Mouse (Mus musculus): Measurements from ENCODE around the gene Brap.
A peak's percentile ranks its signal among the peaks of the same experiment; 100 is the strongest.
"Not testable (repeated sequence)": the region's sequence is repeated elsewhere in the genome, so short reads cannot be mapped to it uniquely, and the experiment has no call there.

Gene Brap

DNA sequence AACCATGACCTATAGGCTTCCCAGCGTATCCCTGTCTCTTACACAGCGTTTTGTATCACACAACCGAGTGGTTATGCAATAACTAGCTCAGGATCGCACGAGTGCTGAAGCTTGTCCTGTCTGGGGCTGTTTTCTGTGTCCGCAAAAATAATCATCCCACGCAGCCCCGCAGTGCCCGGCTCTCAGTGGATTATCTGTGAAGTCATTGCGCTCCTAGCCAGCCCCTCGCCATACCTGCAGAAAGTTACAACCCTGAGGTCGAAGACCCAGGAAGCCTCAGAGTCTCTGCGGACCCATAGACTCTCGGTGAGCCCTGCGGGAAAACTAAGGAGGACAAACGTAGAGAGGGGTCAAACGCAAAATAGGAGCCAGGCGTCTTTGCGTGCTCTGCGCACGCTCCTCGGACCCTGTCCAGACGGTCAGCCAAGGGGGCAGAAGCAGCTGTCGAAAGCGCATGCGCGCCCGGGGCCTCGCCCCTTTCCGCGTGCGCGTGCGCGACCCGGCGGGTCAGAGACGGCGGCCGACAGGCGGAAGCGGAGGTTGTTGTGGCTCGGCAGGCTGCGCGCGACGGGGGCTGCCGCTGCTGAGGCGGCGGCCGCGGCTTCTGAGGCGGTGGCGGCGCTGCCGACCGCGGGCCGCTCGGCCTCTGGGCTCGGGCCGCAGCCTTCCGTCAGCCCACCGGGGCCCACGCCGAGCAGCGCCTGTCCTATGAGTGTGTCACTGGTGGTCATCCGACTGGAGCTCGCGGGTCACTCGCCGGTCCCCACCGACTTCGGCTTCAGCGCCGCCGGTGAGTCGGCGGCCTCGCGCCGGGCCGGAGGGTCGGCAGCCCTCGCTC is at the start of gene Brap, which contains the start of gene Acad10:
Gene Brap (plus strand): TSS at position 505 of the 838 bp plus-strand sequence.
Gene Acad10 (minus strand): TSS at position 456 of the 838 bp plus-strand sequence.
- peak; percentile 92 for DNase-seq (ENCODE audit: low read depth)

DNA sequence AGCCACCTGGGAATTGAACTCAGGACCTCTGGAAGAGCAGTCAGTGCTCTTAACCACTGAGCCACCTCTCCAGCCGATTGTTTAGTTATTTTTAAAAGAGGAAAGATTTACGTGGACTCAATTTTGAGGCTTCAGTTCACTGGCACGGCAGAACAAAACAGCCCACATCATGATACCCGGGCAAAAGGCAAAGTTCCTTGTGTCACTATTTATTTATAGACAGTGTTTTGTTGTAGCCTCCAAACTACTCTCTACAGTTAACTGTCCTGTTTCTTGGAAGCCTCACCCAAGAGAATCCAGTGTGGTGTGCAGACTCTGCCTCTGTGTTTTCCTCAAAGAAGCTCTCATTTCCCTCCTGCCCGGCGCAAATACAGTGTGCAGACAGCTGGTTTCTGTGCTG is 48.3 kb upstream of the Brap start:
- no peak for DNase-seq (ENCODE audit: low read depth)

DNA sequence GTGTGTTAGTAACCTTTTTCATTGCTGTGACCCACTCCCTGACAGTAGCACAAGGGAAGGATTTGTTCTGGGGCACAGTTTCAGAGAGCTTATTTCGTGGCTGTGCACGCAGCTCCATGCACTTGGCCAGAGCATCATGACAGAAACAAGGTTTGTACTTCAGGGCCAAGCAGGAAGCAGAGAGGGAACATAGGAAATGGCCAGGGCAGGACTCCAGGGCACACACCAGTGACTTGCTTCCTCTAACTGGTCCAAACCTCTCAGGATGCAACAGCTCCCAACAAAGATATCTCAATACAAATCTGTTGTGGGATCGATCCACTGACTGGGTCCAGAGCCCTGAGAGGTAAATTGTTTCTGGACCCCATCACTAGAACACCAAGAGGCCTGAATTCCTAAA is 45.4 kb upstream of the Brap start:
- DNase-seq (ENCODE audit: low read depth) = not testable (repeated sequence)

DNA sequence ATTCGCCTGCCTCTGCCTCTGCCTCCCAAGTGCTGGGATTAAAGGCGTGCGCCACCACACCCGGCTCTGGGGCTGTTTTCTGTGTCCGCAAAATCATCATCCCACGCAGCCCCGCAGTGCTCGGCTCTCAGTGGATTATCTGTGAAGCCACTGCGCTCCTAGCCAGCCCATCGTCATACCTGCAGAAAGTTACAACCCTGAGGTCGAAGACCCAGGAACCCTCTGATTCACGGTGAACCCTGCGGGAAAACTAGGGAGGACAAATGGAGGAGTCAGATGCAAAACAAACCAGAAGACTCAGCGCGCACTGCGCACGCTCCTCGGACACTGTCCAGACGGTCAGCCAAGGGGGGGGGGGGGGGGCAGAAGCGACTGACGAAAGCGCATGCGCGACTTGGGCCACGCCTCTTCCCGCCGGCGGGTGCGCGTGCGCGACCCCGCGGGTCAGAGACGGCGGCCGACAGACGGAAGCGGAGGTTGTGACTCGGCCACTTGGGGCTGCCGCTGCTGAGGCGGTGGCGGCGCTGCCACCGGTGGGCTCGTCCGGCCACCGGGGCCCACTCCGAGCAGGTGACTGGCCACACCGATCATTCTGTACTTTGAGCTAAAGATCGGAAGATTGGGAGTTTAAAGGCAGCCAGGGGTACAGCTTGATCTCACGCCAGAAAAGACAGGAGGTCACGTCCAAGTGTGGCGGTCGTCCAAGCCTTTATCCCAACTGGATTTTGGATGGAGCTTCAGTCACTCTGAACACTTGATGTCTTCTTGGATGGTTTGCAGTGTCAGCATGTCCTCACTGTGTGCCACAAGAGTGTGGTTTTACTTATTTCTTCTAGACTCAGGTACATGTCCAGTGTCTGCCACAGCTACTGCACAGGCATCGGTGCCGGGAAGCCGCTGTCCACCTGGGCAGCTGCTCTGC is 41.5 kb upstream of the Brap start, which contains the start of gene Acad12:
Gene Acad12 (minus strand): TSS at position 347 of the 922 bp plus-strand sequence.
- peak; percentile 91 for DNase-seq (ENCODE audit: low read depth)

DNA sequence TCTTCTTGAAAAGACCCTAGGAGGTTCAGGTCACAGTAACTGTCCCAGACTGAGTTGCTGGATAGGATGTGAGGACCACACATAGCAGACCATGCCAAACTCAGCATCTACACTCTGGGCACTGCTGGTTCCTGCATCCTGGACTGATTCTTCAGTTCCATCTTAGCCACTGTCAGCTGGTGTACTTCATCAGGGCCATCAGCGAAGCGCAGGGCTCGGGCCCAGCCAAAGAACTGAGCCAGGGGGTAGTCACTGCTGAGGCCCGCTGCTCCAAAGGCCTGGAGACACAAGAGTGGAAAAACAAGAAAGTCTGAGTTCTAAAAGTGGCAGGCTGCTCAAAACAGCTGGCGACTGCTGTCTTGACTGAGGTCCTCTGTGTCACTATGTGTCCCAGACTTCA is 39.3 kb upstream of the Brap start:
- DNase-seq (ENCODE audit: low read depth) = no peak

DNA sequence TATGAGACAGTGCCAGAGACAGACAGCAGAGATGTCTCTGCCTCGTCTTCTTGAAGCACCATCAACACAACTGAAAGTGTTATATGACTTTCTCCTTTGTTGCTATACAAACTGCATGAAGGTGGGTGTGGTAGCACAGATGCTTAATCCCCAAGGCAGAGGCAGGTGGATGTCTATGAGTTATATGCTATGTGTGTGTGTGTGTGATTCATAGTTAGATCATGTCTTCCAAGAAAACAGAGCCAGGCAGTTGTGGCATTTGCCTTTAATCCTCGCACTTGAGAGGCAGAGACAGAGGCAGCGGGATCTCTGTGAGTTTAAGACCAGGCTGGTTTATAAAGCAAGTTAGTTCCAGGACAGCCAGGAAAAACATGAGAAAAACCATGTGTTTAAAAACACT is 37.1 kb upstream of the Brap start:
- DNase-seq (ENCODE audit: low read depth) = no peak

DNA sequence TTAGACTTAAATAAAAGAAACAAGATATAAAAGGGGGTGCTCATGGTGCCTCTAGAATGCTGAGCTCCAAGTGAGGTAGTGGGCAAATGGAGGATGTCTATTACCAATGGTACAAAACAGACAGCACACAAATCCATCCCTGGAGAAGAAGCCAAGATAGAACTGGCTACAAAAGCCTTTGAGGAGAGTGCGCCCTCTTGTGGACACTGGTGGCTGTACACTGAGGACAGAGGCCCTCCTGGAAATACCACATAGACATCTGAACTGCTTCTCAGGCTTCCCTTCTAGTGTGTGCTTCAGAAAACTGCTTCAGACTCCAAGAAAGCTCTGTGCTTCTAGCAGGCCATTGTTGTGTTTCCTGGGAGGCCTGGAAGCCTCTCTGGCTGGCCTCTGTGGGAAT is 32.5 kb upstream of the Brap start:
- DNase-seq (ENCODE audit: low read depth) = peak; percentile 70

DNA sequence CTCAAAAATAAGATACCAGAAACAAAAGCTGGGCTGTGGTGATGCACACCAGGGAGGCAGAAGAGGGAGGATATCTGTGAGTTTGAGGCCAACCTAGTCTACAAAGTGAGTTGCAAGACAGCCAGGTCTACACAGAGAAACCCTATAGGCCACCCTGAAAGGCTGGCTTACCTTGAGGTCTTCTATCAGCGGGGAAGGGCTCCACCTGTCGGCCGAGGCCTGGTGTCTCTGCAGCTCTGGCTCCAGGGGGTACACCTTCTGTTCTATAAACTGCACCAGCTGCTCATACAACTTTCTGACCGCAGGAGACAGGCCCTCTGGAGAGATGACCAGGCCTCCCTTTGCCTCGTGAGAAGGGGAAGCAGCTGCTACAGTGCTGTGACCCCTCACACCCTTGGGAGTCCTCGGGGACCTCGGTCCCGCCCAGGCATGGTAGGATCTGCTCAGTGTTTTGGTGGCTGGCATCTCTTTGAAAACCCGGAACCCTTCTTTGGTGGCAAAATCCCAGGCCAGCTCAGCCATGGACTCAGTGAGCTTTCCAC is 29.2 kb upstream of the Brap start:
- not testable (repeated sequence) for DNase-seq (ENCODE audit: low read depth)

DNA sequence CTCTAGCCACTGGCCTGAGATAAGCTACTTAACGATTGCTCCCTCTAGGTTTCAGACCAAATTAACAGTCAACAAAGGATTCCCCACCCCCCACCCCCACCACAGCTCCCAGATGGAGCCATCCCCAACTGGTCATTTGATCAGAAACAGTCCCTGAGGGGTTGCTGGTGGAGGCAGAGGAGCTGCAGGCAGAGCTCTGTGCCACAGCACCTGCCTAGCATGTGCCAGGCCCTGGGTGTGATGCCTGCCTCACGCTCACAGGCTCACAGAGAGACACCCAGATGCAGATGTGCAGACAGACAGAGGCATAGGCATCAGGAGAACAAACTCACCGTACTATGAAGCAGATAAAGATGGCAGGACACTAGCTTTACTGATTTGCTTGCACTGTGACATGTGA is 27.6 kb upstream of the Brap start:
- DNase-seq (ENCODE audit: low read depth) = no peak

DNA sequence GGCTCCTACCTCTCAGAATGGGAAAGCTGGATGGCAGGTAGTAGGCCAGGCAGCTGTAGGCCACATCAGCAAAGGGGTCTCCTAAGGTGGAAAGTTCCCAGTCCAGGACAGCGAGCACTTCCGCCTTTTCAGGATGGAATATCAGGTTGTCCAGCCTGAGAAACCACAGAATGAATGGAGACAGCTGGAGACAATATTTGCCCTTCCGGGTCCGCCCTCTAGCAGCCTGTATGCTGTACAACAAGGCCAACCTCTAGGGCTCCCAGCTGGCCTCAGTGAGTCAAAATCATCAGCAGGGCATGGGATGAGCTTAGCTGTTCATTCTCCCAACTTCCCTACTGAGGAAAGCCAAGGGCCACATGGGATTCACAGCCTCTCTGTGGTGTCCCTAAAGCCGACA is 25.7 kb upstream of the Brap start:
- no peak for DNase-seq (ENCODE audit: low read depth)

DNA sequence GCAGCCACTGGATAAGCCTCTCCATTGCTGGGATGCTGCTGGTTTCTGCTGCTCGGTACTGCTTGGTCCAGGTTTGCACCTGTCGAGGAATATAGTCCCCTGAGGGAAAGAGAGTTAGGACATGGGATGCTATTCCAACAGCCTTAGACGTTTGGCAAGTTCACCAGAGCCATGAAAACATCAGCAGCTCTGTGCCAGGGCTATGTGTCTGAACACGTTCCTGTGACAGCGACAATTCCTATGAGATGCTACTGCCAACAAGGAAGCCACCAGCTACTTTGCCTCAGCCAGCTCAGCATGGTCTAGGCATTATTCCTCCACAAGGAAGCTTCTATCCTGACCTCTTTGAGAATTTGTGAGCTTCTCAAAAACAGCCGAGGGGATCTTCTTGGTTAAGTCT is 23.1 kb upstream of the Brap start:
- DNase-seq (ENCODE audit: low read depth) = no peak

DNA sequence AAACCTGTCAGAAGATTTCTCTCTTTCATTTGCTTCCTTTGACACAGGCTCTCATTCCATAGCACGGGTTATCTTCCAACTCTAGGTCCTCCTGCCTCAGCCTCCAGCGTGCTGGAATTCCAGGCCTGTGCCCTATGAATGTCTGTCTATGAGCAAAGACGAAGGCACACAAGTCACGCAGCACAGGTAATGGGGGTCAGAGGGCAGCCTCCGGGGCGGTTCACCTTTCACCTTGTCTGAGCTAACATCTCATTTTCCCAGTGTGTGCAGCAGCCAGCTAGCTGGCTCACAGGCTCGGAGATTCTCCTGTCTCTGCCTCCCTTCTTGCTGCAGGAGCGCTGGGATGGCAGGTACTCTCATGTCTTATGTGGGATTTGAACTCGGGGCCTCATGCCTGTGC is 20.8 kb upstream of the Brap start:
- no peak for DNase-seq (ENCODE audit: low read depth)

DNA sequence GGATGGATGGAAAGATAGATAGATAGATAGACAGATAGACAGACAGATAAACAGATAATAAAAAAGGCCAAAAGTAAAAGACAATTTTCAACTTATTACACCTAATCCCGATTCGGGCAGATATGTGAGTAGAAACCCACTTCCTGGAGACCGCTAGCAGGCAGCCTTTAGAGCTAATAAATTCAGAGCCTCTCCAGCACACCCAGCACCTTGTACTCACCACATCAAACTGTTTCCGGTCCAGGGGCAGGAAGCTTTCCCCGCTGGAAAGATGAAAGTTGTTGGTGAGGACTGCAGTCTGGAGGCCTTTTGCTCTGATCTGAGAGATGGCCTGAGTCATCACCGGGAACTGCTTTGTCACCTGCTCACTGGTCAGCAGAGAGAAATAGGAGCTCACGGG is 11.2 kb upstream of the Brap start:
- peak; percentile 47 for DNase-seq (ENCODE audit: low read depth)

DNA sequence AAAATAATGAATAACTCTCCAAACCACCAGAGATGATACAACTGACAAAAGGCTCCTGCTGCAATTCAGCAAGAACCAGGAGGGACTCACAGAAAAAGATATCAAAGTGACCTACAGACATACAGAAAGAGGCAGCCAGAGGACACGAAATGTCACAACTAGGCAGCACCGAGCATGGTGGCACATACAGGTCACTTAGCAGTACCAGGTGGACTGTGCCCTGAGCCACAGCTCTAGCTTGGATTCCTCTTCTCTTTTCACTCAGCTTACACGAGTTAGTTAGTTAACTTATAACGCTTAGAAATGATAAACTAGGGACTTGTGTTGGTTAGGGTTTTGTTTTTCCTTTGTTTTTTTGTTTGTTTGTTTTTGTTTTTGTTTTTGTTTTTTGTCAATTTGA is 5.8 kb upstream of the Brap start:
- no peak for DNase-seq (ENCODE audit: low read depth)

DNA sequence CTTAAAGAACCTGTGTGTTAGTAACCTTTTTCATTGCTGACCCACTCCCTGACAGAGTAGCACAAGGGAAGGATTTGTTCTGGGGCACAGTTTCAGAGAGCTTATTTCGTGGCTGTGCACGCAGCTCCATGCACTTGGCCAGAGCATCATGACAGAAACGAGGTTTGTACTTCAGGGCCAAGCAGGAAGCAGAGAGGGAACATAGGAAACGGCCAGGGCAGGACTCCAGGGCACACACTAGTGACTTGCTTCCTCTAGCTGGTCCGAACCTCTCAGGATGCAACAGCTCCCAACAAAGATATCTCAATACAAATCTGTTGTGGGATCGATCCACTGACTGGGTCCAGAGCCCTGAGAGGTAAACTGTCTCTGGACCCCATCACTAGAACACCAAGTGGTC is 3.5 kb upstream of the Brap start:
- not testable (repeated sequence) for DNase-seq (ENCODE audit: low read depth)

DNA sequence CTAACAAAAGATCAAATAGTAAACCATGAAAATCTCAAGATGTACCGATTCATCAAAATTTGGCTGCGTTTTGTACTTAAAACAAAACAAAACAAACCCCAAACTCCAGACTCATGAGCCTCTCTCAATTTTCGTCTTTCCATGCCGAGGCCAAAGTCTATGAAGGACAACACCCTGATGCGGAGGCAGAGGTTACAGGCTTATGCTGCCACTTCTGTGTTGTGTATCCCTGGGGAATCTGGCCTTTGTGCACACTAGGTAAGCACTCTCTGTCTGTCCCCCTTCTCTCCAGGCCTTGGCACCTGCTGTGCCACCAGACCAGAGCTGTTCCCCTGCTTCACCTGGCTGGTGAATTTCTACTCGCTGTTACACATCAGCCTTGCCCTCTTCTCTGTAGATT is 2.7 kb upstream of the Brap start:
- not testable (repeated sequence) for DNase-seq (ENCODE audit: low read depth)

DNA sequence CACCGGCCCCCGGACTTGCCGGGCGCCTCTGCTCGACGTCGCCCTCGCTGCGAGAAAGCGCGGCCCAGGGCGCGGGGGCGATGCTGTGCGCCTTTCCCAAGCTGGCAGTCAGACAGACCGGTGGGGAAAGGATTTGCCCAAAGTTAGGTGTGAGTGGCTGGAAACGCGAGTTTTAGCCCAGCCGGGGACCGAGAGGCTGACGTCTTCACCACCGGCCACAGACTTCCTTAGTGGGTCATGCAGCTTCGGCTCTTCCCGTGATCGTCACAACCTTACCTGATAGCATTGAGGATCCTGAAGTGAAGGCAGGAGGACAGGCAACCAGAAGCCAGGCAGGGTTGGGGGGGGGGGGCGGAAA is 513 bp downstream of the Brap start:
- peak; percentile 44 for DNase-seq (ENCODE audit: low read depth)

DNA sequence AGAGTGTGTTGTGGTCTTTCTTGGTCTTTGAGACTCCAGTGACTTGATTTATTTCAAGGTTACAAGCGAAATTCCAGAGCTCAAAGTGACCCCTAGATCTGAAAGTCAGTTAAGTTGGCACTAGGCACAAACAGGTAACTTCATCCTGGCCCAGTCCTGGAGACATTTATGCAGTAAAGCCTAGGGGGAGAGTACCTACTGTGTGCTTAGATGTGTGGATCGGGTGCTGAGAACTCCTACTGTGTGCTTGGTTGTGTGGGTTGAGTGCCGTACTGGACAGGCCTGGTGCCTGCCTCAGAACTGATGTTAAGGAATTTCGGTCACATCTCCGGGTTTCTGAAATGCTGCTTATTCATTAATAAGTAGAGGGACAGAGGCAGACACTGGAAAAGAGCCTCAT is 1.1 kb downstream of the Brap start:
- no peak for DNase-seq (ENCODE audit: low read depth)

DNA sequence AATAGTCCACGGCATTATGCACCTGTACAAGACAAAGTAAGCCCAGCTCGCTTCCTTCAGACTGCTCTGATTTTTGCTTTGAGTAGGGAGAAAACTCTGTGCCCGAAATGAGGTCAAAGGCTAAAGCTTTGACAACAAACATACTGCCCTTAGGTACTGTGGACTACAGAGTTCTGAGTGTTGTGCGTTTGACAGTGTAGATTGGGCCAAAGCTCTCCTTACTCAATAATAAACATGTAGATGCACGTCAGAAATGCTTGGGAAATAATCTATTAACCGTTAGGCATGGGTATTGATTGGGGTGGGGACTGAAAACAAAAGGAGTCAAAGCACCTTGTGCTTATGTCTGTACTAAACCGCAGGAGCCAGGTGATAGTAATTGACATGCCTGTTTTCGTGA is 3.1 kb downstream of the Brap start:
- DNase-seq (ENCODE audit: low read depth) = no peak

DNA sequence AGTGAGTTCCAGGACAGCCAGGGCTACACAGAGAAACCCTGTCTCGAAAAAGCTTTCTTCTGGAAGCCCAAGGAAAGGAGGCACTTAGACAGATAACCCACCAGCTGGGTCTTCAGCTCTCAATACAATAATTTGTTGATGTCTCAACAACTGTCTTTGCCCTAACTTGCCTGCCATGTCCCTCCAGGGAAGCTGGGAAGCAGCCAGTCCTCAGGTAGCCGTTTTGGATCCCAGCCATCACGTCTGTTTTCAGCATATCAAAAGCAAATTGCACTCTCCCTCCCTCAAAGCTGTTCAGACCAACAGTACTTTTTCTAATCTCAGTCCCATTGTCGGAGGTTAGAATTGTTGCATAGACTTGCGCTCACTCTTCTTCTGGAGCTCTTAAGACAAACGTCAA is 3.7 kb downstream of the Brap start:
- no peak for DNase-seq (ENCODE audit: low read depth)

DNA sequence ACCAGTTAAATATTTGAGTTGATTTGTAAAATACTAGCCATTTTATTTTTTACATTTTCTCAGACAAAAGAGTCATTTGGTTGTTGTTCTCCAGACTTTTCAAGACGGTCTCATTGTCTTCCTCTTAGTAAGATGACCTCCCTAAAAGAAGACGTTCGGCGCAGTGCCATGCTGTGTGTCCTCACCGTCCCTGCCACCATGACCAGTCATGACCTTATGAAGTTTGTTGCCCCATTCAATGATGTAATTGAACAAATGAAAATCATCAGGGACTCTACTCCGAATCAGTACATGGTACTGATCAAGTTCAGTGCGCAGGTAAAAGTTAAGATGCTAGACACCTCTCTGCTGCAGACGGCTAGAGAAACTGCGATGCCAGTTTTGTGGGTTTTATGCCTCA is 4.6 kb downstream of the Brap start:
- DNase-seq (ENCODE audit: low read depth) = no peak

DNA sequence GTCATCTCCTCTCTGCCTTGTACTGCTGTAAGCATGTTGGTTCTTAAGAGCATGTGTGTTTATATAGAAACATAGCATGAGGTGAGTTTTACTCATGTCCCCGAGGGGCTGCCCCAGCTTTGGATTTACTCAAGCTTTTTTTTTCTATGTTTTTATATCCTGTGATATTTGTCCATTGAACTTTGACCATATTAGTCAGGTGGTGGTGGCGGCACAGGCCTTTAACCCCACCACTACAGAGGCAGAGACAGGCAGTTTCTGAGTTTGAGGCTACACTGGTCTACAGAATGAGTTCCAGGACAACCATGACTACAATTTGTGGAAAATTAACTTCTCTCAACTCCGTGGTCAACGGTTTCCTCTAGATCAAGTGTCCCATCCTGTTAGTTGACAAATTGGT is 6.7 kb downstream of the Brap start:
- no peak for DNase-seq (ENCODE audit: low read depth)

DNA sequence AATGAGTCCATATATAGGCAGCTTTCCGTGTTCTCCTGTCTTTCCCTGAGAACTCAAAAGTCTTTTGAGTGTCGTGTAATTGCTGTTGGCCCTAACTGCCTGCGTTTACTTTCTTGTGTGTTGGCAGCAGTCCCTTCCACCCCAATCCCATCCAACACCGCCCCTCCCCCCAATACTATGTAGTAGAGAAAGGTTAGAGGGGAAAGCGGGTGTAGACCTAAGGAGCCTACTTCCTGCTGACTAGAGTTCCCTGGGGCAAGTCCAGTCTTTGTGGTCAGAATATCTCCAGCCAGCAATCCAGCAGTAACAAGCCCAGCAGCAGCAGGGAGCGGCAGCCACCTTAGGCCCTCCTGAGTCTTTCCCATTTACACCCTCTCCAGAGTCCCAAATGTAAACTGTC is 8.0 kb downstream of the Brap start:
- DNase-seq (ENCODE audit: low read depth) = no peak
